Mouse (Mus musculus) lung, postnatal 36 days (tissue): ENCODE measurements at regions not wholly inside any gene's neighbourhood (a gene's known extent, or its start where the extent isn't known, plus 50 kb on each side); places are given as distances from the start of the nearest gene placed in this dataset.
A peak's percentile ranks its signal among the peaks of the same experiment; 100 is the strongest.
"Not testable (repeated sequence)": the region's sequence is repeated elsewhere in the genome, so short reads cannot be mapped to it uniquely, and the experiment has no call there.

Experiments
- DNase-seq: peaks from one replicate; pipeline ENCODE4 v3.0.0; 2022; ENCODE audit warnings: mixed read lengths

GRCm38 (mm10) chr1:43305349-43306278, 108.8 kb upstream of the Fhl2 start:
- no peak for DNase-seq

GRCm38 (mm10) chr1:43310711-43311695, 114.2 kb upstream of the Fhl2 start:
- DNase-seq: peak; percentile 54

GRCm38 (mm10) chr1:43316331-43316730, 119.5 kb upstream of the Fhl2 start:
- DNase-seq: not testable (repeated sequence)

DNA sequence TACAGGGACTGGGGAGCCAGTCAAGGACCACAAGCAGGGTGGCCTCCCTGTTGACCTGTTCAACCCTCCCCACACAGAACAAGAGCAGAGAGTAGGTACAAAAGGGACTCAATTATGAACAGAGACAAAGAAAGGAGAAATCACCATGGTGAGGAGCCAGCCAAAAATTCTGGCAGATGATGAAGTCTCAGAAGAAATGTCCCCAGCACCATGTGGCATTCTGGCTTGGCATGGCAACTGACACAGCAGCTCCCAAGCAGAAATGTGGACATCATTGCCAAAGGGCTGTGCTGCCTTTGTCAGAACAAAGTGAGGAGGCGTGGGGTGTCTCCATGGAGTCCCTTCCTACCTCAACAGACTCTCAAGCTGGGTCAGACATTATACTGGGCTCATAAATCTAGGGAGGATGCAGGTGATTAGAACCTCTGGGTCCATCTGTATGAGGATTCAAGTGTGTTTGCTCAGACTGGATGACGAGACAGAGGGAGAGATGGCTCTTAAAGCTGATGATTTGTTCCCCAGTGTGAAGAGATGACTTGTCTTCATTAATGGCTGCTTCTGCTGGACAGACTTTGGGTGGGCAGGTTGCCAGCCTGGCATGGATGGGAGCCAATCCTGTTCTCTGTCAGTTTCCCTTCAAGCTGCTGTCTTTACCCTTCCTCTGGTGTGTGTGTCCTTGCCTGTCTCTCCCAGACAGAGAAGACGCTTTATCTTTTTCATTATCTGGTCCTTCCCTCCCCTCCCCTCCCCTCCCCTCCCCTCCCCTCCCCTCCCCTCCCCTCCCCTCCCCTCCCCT, 120.5 kb upstream of the Fhl2 start:
- DNase-seq: no peak

- DNase-seq: not testable (repeated sequence)
Measured at GRCm38 (mm10) chr1:43333488-43333887, 110.9 kb upstream of the Nck2 start.

- peak; percentile 85 for DNase-seq
Measured at GRCm38 (mm10) chr1:43337168-43337784, 107.1 kb upstream of the Nck2 start.

DNA sequence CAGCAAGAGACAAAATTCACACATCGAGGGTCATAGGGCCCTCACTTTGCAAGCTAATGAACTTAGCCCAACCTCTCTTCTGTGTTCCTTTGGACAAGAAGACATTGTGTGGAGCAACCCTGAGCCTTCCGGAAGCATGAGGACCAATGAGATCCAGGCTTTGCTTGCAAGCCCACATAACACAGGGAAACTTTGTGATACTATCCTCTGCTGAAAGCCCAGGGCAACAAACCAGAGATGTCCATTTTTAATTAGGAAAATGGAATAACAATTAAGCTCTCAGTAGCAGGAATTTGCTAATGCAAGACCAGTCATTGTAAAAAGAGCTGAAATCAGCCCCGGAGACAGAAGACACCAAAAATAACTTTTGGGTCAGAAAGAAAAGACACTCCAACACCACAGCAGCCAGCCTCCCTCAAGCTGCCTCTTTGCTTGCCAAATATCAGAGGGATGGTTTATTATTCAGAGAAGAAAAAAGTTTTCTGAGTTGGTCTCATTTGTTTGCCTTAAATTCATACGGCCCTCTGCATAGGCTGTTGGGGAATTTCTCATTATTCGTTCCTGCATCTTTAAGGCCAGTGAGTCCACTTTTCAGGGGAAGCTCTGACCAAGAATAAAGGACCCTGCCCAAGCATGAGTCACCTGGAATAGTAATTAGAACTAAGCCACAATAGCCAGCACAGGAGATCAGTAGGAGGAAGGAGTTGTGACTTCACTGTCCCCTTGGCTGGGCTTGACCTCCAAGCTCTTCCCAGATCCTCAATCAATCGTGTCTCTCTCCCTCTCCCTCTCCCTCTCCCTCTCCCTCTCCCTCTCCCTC, 106.1 kb upstream of the Nck2 start:
- DNase-seq: no peak

DNA sequence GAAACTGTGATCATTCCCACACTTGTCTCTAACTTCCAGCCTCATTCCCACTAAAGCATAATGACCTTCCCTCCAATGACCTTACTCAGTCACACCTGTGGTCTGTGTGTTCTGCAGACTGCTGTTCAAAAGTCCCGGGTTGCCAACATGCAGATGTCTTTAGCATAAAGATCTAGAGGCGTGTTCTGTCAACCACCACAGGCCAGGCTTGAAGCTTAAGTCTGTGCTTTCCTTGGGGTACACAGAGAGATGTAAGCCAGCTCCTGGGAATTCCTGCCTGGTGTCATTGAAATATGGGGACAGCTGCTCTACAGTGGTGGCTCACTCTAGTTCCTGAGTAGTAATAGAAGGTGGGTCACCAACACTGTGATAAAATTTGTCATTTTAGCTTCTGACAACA, 101.5 kb upstream of the Nck2 start:
- DNase-seq: no peak

- no peak for DNase-seq
Measured at GRCm38 (mm10) chr1:43343410-43343809, 101.0 kb upstream of the Nck2 start.

GRCm38 (mm10) chr1:43344001-43344400, 100.4 kb upstream of the Nck2 start:
- DNase-seq: no peak

- no peak for DNase-seq
Measured at GRCm38 (mm10) chr1:43347152-43347551, 97.2 kb upstream of the Nck2 start.

- no peak for DNase-seq
Measured at GRCm38 (mm10) chr1:43349966-43350365, 94.4 kb upstream of the Nck2 start.

DNA sequence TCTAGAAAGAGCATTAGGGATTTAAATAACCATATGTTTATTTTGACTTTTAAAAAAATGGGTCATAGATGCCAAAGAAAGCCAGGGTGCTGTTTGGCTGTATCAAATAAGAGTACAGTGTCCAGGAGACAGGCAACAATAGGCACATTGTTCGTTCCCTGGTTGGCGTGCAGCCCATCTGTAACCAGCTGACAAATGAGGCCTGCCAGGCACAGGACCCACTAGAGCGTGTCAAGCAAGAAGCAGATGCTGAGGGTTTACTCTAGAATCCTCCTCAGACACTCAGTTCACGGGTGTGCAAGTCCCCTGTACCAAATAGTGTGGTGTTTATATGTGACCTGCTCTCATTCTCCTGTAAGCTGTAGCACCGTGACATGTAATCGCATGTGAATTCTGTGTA, 86.2 kb upstream of the Nck2 start:
- peak; percentile 80 for DNase-seq

GRCm38 (mm10) chr1:43359662-43360061, 84.7 kb upstream of the Nck2 start:
- DNase-seq: no peak

DNA sequence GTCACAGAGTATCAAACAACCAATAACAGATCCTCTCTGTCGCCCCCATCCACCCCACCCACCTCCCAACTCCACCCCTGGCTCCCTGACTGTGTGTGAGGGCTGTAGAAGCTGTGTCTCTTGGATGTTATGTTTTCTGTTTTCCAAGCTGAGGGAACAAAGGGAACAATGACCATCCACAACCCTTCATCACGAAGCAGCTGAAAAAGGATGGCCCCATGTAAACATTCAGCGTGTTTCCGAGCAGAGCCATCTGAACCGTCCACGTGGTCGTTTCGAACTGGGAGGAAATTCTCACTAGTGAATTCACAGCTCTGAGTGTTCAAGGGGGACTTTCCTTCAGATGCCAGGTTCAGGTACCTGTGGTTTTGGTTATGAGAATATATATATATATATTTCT, 84.1 kb upstream of the Nck2 start:
- DNase-seq: peak; percentile 47

DNA sequence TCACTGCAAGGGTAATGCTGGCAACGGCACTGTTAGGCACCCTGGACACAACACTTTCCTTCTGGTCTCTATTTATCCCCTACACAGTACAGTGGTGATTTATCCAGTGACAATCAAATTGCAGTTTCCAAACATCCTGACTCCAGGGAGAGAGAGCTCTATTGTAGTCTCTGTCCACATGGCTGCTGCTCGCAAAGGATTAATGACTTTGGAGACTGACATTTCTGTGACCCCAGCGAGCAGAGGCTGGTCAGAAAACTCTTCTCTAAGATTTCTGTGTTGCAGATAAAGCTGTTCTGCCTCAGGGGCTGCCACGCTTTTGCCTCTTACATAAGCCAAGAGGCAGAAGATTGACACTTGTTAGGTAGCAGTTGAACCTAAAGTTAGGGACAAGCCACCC, 83.6 kb upstream of the Nck2 start:
- peak; percentile 57 for DNase-seq

GRCm38 (mm10) chr1:43361455-43361863, 82.9 kb upstream of the Nck2 start:
- peak; percentile 32 for DNase-seq

- DNase-seq: peak; percentile 10
Measured at GRCm38 (mm10) chr1:43362136-43362535, 82.2 kb upstream of the Nck2 start.

GRCm38 (mm10) chr1:43363178-43363577, 81.2 kb upstream of the Nck2 start:
- peak; percentile 41 for DNase-seq

- DNase-seq: no peak
Measured at GRCm38 (mm10) chr1:43366433-43366832, 77.9 kb upstream of the Nck2 start.
